Mouse (Mus musculus) stomach, embryonic 16.5 days (tissue): ENCODE measurements around the gene Krt17. TPM values are rescaled to one million over a fixed set of nuclear protein-coding genes. Genes with fewer than 3 reads are reported as not detected.

Experiments used
- polyA plus RNA-seq: library from polyadenylated mRNA; unstranded; fragments of >200 nt; fragmentation: Nextera tagmentation; extraction: Ambion mirVana; gene quantifications from 2 replicates; pipeline ENCODE4 v1.2.1, GENCODE M21; 2015

Krt17 gene
- polyA plus RNA-seq, 1 experiment from 2014 or later, result 34.0 TPM

Other genes with a start within 250 kb of the Krt17 start
- gene Krt33a, start 244.8 kb downstream of the Krt17 start, polyA plus RNA-seq, result 0.23 and 0.34 TPM in 2 replicates
- gene Krt33b, start 231.2 kb downstream of the Krt17 start, polyA plus RNA-seq, result 0.30 TPM in 1 of 2 replicates, not detected in the other
- gene Krt34, start 219.5 kb downstream of the Krt17 start, polyA plus RNA-seq, result 3.2 and 4.2 TPM in 2 replicates
- 0.74 and 0.81 TPM in 2 replicates for gene Krt31, start 210.5 kb downstream of the Krt17 start, polyA plus RNA-seq
- 0.24 and 0.40 TPM in 2 replicates for gene Krt32, start 172.8 kb downstream of the Krt17 start, polyA plus RNA-seq
- gene Krt35, start 164.8 kb downstream of the Krt17 start, polyA plus RNA-seq, result 0.76 and 1.5 TPM in 2 replicates
- 0.44 and 0.75 TPM in 2 replicates for gene Krt36, start 155.4 kb downstream of the Krt17 start, polyA plus RNA-seq
- 1,856 and 2,859 TPM in 2 replicates for gene Krt13, start 139.5 kb downstream of the Krt17 start, polyA plus RNA-seq
- gene Krt15, start 125.1 kb downstream of the Krt17 start, polyA plus RNA-seq, result 1,477 and 1,759 TPM in 2 replicates
- gene Krt19, start 112.4 kb downstream of the Krt17 start, polyA plus RNA-seq, result 1,141 and 1,514 TPM in 2 replicates
- gene Krt9, start 67.8 kb downstream of the Krt17 start, polyA plus RNA-seq, result not detected in 2 replicates
- gene Krt14, start 53.5 kb downstream of the Krt17 start, polyA plus RNA-seq, result 46.4 and 67.1 TPM in 2 replicates
- gene Krt16, start 12.1 kb downstream of the Krt17 start, polyA plus RNA-seq, result 1.6 and 2.2 TPM in 2 replicates
- gene Krt42, start 8.8 kb upstream of the Krt17 start, polyA plus RNA-seq, result not detected in 2 replicates
- gene Eif1, start 58.9 kb upstream of the Krt17 start, polyA plus RNA-seq, result 1,614 and 1,638 TPM in 2 replicates
- gene Gast, start 73.4 kb upstream of the Krt17 start, polyA plus RNA-seq, result 10.8 and 13.3 TPM in 2 replicates
- 13.2 and 13.5 TPM in 2 replicates for gene Hap1, start 95.1 kb upstream of the Krt17 start, polyA plus RNA-seq
- gene Jup, start 136.7 kb upstream of the Krt17 start, polyA plus RNA-seq, result 247 and 328 TPM in 2 replicates
- gene P3h4, start 153.8 kb upstream of the Krt17 start, polyA plus RNA-seq, result 56.7 and 62.1 TPM in 2 replicates
- gene Fkbp10, start 154.7 kb upstream of the Krt17 start, polyA plus RNA-seq, result 114 and 119 TPM in 2 replicates
- gene Nt5c3b, start 180.8 kb upstream of the Krt17 start, polyA plus RNA-seq, result 99.1 and 109 TPM in 2 replicates
- gene Klhl10, start 180.9 kb upstream of the Krt17 start, polyA plus RNA-seq, result 0.29 and 0.30 TPM in 2 replicates
- 7.4 and 7.5 TPM in 2 replicates for gene Klhl11, start 211.7 kb upstream of the Krt17 start, polyA plus RNA-seq